Mouse (Mus musculus) stomach, postnatal 0 days (tissue): ENCODE results near the gene Ppp1r36. TPM values are rescaled to one million over a fixed set of nuclear protein-coding genes. Genes with fewer than 3 reads are reported as not detected.

Experiments used
- ATAC-seq: fragments of 200-750 bp; cut with Nextera tagmentation; 2 replicates; pipeline ENCODE4 v1.8.0; 2017; ENCODE audit not compliant: low FRiP score, low TSS enrichment
- DNase-seq: peaks from one replicate; pipeline ENCODE4 v3.0.0-alpha.2; 2016; ENCODE audit warnings: low spot score
- H3K27ac ChIP-seq: fragments of 300-500 bp; sonication (generic); replicated peaks from 2 replicates; pipeline ENCODE4 v1.5.1; 2014; ENCODE audit warnings: mild to moderate bottlenecking, control low read depth
- H3K27me3 ChIP-seq: fragments of 300-500 bp; sonication (generic); 2 replicates; pipeline ENCODE4 v1.6.1; 2014; ENCODE audit warnings: low read length; ENCODE audit not compliant: control insufficient read depth, insufficient read depth
- H3K36me3 ChIP-seq: fragments of 300-500 bp; sonication (generic); 2 replicates; pipeline ENCODE4 v1.6.1; 2014; ENCODE audit warnings: low read length, mixed read lengths; ENCODE audit not compliant: control insufficient read depth, insufficient read depth
- H3K4me1 ChIP-seq: fragments of 300-500 bp; sonication (generic); replicated peaks from 2 replicates; pipeline ENCODE4 v1.6.1; 2014; ENCODE audit warnings: antibody characterized with exemption; ENCODE audit not compliant: control insufficient read depth, insufficient read depth
- H3K4me2 ChIP-seq: fragments of 300-500 bp; sonication (generic); replicated peaks from 2 replicates; pipeline ENCODE4 v1.6.1; 2014; ENCODE audit warnings: low read depth, mild to moderate bottlenecking, control low read depth, moderate library complexity
- H3K4me3 ChIP-seq: fragments of 300-500 bp; sonication (generic); 2 replicates; pipeline ENCODE4 v1.5.1; 2014; ENCODE audit warnings: low read depth, low read length, control low read depth
- H3K9ac ChIP-seq: fragments of 300-500 bp; sonication (generic); 2 replicates; pipeline ENCODE4 v1.6.1; 2014; ENCODE audit warnings: mild to moderate bottlenecking, low read length, control low read depth, mixed read lengths
- H3K9me3 ChIP-seq: fragments of 300-500 bp; sonication (generic); 2 replicates; pipeline ENCODE4 v1.6.1; 2016; ENCODE audit warnings: low read length; ENCODE audit not compliant: control insufficient read depth
- CTCF ChIP-seq: IDR thresholded peaks from 2 replicates; pipeline ENCODE4 v1.5.1; 2016; ENCODE audit warnings: antibody characterized with exemption, low read depth, mild to moderate bottlenecking, moderate library complexity
- EP300 ChIP-seq: optimal IDR thresholded peaks from 2 replicates; pipeline ENCODE3; 2016; ENCODE audit warnings: antibody characterized with exemption
- WGBS: fragments of 180-500 bp; shearing (Covaris S2); extraction: QIAGEN DNeasy Blood & Tissue Kit; methylation state at CpG from one replicate; pipeline ENCODE4 v1.1.7; 2014; 5-methylcytosine and 5-hydroxymethylcytosine counted together
- polyA plus RNA-seq: library from polyadenylated mRNA; unstranded; fragments of >200 nt; fragmentation: Nextera tagmentation; extraction: Ambion mirVana; gene quantifications from 2 replicates; pipeline ENCODE4 v1.2.1, GENCODE M21; 2015

Gene Ppp1r36
- polyA plus RNA-seq, 1 experiment from 2014 or later = 4.9 TPM

DNA sequence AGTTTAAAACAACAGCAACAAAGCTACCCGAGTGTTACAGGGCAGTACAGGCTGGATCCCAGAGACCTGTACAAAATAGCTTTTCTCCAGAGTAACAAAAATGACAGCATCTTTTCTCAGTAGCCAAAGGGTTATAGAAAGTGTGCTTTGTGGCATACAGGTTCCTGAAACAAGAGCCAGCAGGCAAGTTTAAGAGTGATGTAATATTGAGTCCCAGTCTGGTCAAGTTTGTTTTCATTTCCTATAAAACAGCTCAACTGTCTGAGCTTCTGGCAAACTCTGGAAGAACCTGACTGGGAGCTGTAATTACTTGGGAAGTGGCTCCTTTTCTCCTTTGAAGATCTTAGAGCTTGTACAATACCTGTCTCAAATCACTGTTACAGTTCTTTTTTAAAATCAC, 10.2 kb upstream of the Ppp1r36 start:
- no peak overlapping the region for H3K27ac ChIP-seq
- DNase-seq (no peak), ATAC-seq (no peak)
- peaks cover 2% of the 10 kb centered on the region; the same call in 1 of the 2 replicates for H3K27me3 ChIP-seq
- TF ChIP-seq CTCF (no peak), EP300 (no peak)
- H3K4me2 ChIP-seq = no peak overlapping the region
- peaks cover 2% of the 10 kb centered on the region; the same call in 1 of the 2 replicates for H3K4me1 ChIP-seq
- 74% methylated on average over 1 of the region's 1 CpGs for WGBS
- H3K36me3 ChIP-seq = no peaks in the 10 kb centered on the region
- no peak overlapping the region for H3K9ac ChIP-seq
- H3K9me3 ChIP-seq = no peaks in the 10 kb centered on the region
- no peak overlapping the region for H3K4me3 ChIP-seq

DNA sequence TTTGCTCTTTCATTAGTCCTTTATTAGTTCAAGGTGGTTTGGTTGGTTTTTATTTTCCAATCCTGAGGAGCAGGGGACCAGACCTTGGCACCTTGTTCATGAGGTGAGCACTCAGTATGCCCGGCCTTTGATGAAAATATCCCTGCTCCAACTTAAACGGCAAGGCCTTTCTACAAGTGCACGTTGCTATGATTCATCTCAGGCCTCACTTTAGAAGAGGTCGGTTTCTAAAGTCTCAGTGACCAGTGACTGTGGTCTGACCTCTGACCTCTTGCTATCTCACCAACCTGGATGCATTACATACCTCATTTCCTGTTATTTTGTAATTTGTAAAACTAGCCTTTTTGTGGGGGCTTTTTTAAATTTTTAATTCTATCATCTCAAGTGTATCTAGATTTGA, 8.2 kb upstream of the Ppp1r36 start:
- no peak for ATAC-seq
- H3K4me1 ChIP-seq = peaks cover 2% of the 10 kb centered on the region; the same call in 1 of the 2 replicates
- H3K36me3 ChIP-seq = no peaks in the 10 kb centered on the region
- DNase-seq = no peak
- no peak overlapping the region for H3K9ac ChIP-seq
- H3K9me3 ChIP-seq = no peaks in the 10 kb centered on the region
- TF ChIP-seq CTCF (no peak), EP300 (no peak)
- 54% methylated on average over 4 of the region's 4 CpGs for WGBS
- H3K27me3 ChIP-seq = peaks cover 2% of the 10 kb centered on the region; the same call in 1 of the 2 replicates
- H3K4me3 ChIP-seq = no peak overlapping the region
- no peak overlapping the region for H3K4me2 ChIP-seq
- H3K27ac ChIP-seq = no peak overlapping the region

DNA sequence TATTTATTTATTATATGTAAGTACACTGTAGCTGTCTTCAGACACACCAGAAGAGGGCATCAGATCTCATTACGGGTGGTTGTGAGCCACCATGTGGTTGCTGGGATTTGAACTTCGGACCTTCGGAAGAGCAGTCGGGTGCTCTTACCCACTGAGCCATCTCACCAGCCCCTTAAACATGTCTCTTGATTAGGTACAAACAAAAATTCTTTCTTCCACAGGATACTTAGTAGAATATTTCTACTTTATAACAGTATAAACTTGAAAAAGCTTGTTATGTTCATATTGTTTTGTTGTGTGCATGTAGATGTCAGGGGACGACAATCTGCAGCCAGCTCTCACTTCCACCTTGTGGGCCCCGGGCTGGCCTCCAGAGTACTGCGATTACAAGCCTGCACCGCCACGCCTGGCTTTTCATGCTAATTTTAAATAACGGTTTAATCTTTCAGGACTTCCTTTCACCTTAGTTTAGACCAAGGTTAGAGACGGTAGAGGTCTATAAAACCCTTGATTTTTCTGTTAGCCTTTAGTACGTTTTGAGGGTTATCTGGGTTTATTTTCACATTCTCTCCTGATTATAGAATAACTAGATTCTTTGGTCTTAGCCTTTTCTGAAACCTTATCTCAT, 1.8 kb upstream of the Ppp1r36 start:
- no peaks in the 10 kb centered on the region for H3K4me1 ChIP-seq
- ATAC-seq = no peak
- no peaks in the 10 kb centered on the region for H3K27me3 ChIP-seq
- DNase-seq = no peak
- H3K4me2 ChIP-seq = no peak overlapping the region
- H3K9me3 ChIP-seq = no peaks in the 10 kb centered on the region
- H3K4me3 ChIP-seq = no peak overlapping the region
- H3K27ac ChIP-seq = no peak overlapping the region
- no peaks in the 10 kb centered on the region for H3K36me3 ChIP-seq
- H3K9ac ChIP-seq = no peak overlapping the region
- 74% methylated on average over 11 of the region's 12 CpGs for WGBS
- TF ChIP-seq EP300 (no peak), CTCF (no peak)

DNA sequence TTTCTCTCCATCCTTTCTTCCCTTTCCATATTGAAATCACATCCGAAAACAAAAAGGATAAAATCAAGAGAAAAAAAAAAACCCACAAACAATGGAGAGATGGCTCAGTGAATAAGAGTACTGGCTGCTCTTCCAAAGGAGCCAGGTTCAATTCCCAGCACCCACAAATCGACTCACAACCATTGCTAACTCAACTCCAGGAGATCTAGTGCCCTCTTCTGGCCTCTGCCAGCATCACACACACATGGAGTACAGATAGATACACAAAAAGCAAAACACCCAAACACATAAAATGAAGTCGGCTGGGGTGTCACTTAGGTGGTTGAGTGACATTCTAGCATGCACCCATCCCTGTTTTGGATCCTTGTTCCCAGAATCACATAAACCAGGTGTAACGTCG, 1.0 kb downstream of the Ppp1r36 start:
- Histone ChIP-seq H3K9ac (no peak overlapping the region), H3K4me2 (no peak overlapping the region), H3K9me3 (no peaks in the 10 kb centered on the region), H3K36me3 (no peaks in the 10 kb centered on the region), H3K4me1 (no peaks in the 10 kb centered on the region), H3K27ac (no peak overlapping the region), H3K27me3 (no peaks in the 10 kb centered on the region), H3K4me3 (no peak overlapping the region)
- TF ChIP-seq EP300 (no peak), CTCF (peak; percentile 45)
- ATAC-seq (no peak), DNase-seq (no peak)
- WGBS = 95% methylated on average over 5 of the region's 5 CpGs

DNA sequence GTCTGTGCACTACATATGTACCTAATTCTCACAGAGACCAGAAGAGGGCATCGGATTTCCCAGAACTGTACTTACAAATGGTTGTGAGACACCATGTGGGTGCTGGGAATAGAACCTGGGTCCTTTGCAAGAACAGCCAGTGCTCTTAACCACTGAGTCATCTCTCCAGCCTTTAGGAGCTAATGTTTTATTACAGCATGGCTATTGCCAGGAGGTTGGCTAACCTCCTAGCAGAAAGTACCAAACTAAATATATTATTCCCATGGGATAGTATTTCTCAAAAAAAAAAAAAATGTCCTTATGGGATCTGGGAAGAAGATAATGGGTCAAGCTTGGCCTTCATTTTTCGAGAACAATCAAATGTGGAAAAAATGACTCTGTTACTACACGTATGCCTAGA, 7.9 kb downstream of the Ppp1r36 start:
- 90% methylated on average over 3 of the region's 3 CpGs for WGBS
- TF ChIP-seq CTCF (no peak), EP300 (no peak)
- no peak overlapping the region for H3K27ac ChIP-seq

GRCm38 (mm10) chr12:76427546-76427945, 10.2 kb downstream of the Ppp1r36 start:
- Histone ChIP-seq H3K9ac (no peak overlapping the region), H3K4me2 (no peak overlapping the region), H3K9me3 (no peaks in the 10 kb centered on the region), H3K27me3 (no peaks in the 10 kb centered on the region), H3K4me1 (no peaks in the 10 kb centered on the region), H3K27ac (no peak overlapping the region), H3K4me3 (no peak overlapping the region), H3K36me3 (no peaks in the 10 kb centered on the region)
- no peak for ATAC-seq
- TF ChIP-seq CTCF (no peak), EP300 (no peak)
- no peak for DNase-seq
- WGBS = 42% methylated on average over 5 of the region's 5 CpGs

More for the DNA sequence above, 7.9 kb downstream of the Ppp1r36 start:
- no peaks in the 10 kb centered on the region for H3K4me1 ChIP-seq
- DNase-seq (no peak), ATAC-seq (no peak)
- H3K36me3 ChIP-seq = no peaks in the 10 kb centered on the region
- H3K9ac ChIP-seq = no peak overlapping the region
- H3K27me3 ChIP-seq = no peaks in the 10 kb centered on the region
- no peaks in the 10 kb centered on the region for H3K9me3 ChIP-seq
- no peak overlapping the region for H3K4me3 ChIP-seq
- H3K4me2 ChIP-seq = no peak overlapping the region
